Mouse (Mus musculus) hindbrain, embryonic 10.5 days (tissue): ENCODE data around the gene Npw. TPM values are rescaled to one million over a fixed set of nuclear protein-coding genes. Genes with fewer than 3 reads are reported as not detected.

ENCODE experiments used
- polyA plus RNA-seq: library from polyadenylated mRNA; unstranded; fragments of >200 nt; fragmentation: Nextera tagmentation; extraction: Ambion mirVana; gene quantifications from 2 replicates; pipeline ENCODE4 v1.2.1, GENCODE M21; 2016

Gene Npw
- polyA plus RNA-seq, 1 experiment from 2014 or later, result not detected

Other genes with a start within 250 kb of the Npw start
- gene Rnps1, start 243.9 kb downstream of the Npw start, polyA plus RNA-seq, result 423 and 452 TPM in 2 replicates
- gene Eci1, start 231.8 kb downstream of the Npw start, polyA plus RNA-seq, result 74.9 and 77.3 TPM in 2 replicates
- gene Dnase1l2, start 215.4 kb downstream of the Npw start, polyA plus RNA-seq, result 3.0 and 4.3 TPM in 2 replicates
- gene E4f1, start 188.1 kb downstream of the Npw start, polyA plus RNA-seq, result 37.8 and 40.1 TPM in 2 replicates
- gene Pgp, start 188.1 kb downstream of the Npw start, polyA plus RNA-seq, result 80.9 and 81.8 TPM in 2 replicates
- 0.61 and 2.5 TPM in 2 replicates for gene Bricd5, start 184.6 kb downstream of the Npw start, polyA plus RNA-seq
- gene Mlst8, start 179.4 kb downstream of the Npw start, polyA plus RNA-seq, result 35.1 and 36.0 TPM in 2 replicates
- 6.8 and 10.2 TPM in 2 replicates for gene Caskin1, start 169.9 kb downstream of the Npw start, polyA plus RNA-seq
- 93.6 and 96.4 TPM in 2 replicates for gene Traf7, start 130.5 kb downstream of the Npw start, polyA plus RNA-seq
- gene Rab26, start 124.2 kb downstream of the Npw start, polyA plus RNA-seq, result 1.8 and 3.0 TPM in 2 replicates
- gene Pkd1, start 108.6 kb downstream of the Npw start, polyA plus RNA-seq, result 11.9 and 21.7 TPM in 2 replicates
- gene Tsc2, start 25.8 kb downstream of the Npw start, polyA plus RNA-seq, result 64.1 and 86.9 TPM in 2 replicates
- 19.9 and 27.1 TPM in 2 replicates for gene Nthl1, start 25.8 kb downstream of the Npw start, polyA plus RNA-seq
- 34.2 and 39.2 TPM in 2 replicates for gene Slc9a3r2, start 8.1 kb downstream of the Npw start, polyA plus RNA-seq
- gene Zfp598, start 11.2 kb upstream of the Npw start, polyA plus RNA-seq, result 26.2 and 28.6 TPM in 2 replicates
- gene Syngr3, start 31.5 kb upstream of the Npw start, polyA plus RNA-seq, result 9.2 and 15.1 TPM in 2 replicates
- gene Gfer, start 37.7 kb upstream of the Npw start, polyA plus RNA-seq, result 49.7 and 50.9 TPM in 2 replicates
- 1.5 and 1.8 TPM in 2 replicates for gene Noxo1, start 37.8 kb upstream of the Npw start, polyA plus RNA-seq
- gene Tbl3, start 49.2 kb upstream of the Npw start, polyA plus RNA-seq, result 133 and 140 TPM in 2 replicates
- 0.22 TPM in 2 replicates for gene Rnf151, start 59.6 kb upstream of the Npw start, polyA plus RNA-seq
- 1,403 and 1,781 TPM in 2 replicates for gene Rps2, start 59.7 kb upstream of the Npw start, polyA plus RNA-seq
- 212 and 240 TPM in 2 replicates for gene Ndufb10, start 66.0 kb upstream of the Npw start, polyA plus RNA-seq
- gene Rpl3l, start 69.4 kb upstream of the Npw start, polyA plus RNA-seq, result not detected in 2 replicates
- 21.4 and 23.4 TPM in 2 replicates for gene Msrb1, start 78.2 kb upstream of the Npw start, polyA plus RNA-seq
- gene Hs3st6, start 94.5 kb upstream of the Npw start, polyA plus RNA-seq, result 1.5 and 2.0 TPM in 2 replicates
- 0.10 TPM in 1 of 2 replicates, not detected in the other for gene Meiob, start 145.8 kb upstream of the Npw start, polyA plus RNA-seq
- 30.7 and 34.3 TPM in 2 replicates for gene Hagh, start 181.7 kb upstream of the Npw start, polyA plus RNA-seq
- gene Fahd1, start 191.9 kb upstream of the Npw start, polyA plus RNA-seq, result 18.4 and 20.7 TPM in 2 replicates
- gene Igfals, start 207.5 kb upstream of the Npw start, polyA plus RNA-seq, result 0.58 and 0.65 TPM in 2 replicates
- gene Nubp2, start 227.9 kb upstream of the Npw start, polyA plus RNA-seq, result 90.0 and 95.5 TPM in 2 replicates
- 48.9 and 53.4 TPM in 2 replicates for gene Spsb3, start 228.2 kb upstream of the Npw start, polyA plus RNA-seq
- 30.8 and 36.3 TPM in 2 replicates for gene Eme2, start 236.6 kb upstream of the Npw start, polyA plus RNA-seq
- gene Mrps34, start 236.7 kb upstream of the Npw start, polyA plus RNA-seq, result 96.7 and 102 TPM in 2 replicates
- 44.7 and 46.5 TPM in 2 replicates for gene Nme3, start 238.0 kb upstream of the Npw start, polyA plus RNA-seq